Mouse (Mus musculus) bone marrow macrophage, adult 2 months (primary cell): ENCODE results near the gene Adgrl2. TPM values are rescaled to one million over a fixed set of nuclear protein-coding genes. Genes with fewer than 3 reads are reported as not detected.

Experiments used
- H3K27ac ChIP-seq: 2 replicates; pipeline ENCODE4 v1.5.1; 2012; ENCODE audit warnings: low read depth, low read length; ENCODE audit not compliant: insufficient read depth
- H3K4me1 ChIP-seq: 2 replicates; pipeline ENCODE4 v1.6.1; 2012; ENCODE audit warnings: low read length; ENCODE audit not compliant: control insufficient read depth, insufficient read depth
- H3K4me3 ChIP-seq: 2 replicates; pipeline ENCODE4 v1.5.1; 2012; ENCODE audit warnings: mild to moderate bottlenecking, low read length, moderate library complexity; ENCODE audit not compliant: insufficient read depth
- CTCF ChIP-seq: IDR thresholded peaks from 2 replicates; pipeline ENCODE4 v1.5.1; 2012; ENCODE audit warnings: low read depth, mild to moderate bottlenecking, low read length, moderate library complexity
- POLR2A ChIP-seq: IDR thresholded peaks from 2 replicates; pipeline ENCODE4 v1.6.1; 2012; ENCODE audit warnings: mild to moderate bottlenecking, low read depth, low read length, borderline replicate concordance
- polyA plus RNA-seq: library from polyadenylated mRNA; stranded (reverse); fragments of >200 nt; gene quantifications from 2 replicates; pipeline ENCODE4 v1.2.4, GENCODE M21; 2012; ENCODE audit not compliant: missing spikeins, insufficient read depth, insufficient read length

Adgrl2 gene
- polyA plus RNA-seq, 1 experiment, result 42.2 TPM

DNA sequence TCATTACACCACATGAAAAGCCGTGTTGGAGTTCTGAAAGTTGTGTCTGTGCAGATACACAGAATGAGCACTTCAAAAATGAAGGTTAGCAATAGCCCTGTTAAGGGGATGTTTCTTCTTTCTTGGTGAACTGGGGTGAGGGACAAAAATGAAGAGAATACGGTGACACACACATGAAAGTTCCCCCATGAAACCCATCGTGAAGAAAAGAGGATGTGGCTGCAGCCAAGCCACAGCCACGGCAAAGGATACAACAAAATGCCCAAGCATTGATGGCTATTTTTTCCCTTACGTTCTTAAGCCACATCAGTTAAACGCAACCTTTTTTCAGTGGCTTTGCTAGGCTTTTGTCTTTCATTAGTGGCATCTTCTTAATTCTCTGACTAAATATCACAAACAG lies 57.2 kb downstream of the Adgrl2 start:
- TF ChIP-seq CTCF (no peak), POLR2A (no peak)
- peak overlapping the region; percentile 41 for H3K27ac ChIP-seq
- H3K4me1 ChIP-seq, result peaks cover 20% of the 10 kb centered on the region
- H3K4me3 ChIP-seq, result no peak overlapping the region

DNA sequence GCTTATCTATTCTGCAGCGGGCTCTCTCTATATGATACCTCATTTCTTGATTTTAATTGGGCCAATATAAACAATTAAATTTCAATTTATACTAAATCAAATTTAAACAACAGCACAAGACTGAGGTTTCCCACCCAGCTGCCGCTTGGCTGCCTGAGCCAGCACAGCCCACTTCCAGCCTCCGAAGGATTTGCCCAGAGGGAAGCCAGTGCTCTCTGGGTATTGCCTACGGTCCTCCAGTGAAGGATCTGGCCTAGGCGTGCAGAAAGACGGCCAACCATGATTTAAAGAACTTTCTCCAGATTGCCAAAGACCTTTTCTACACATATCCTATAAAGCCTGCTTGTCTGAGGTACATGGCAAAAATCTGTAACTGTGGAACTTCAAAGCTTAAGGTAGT lies 59.4 kb downstream of the Adgrl2 start:
- TF ChIP-seq POLR2A (no peak), CTCF (no peak)
- Histone ChIP-seq H3K27ac (no peak overlapping the region), H3K4me1 (peaks cover 27% of the 10 kb centered on the region), H3K4me3 (no peak overlapping the region)

GRCm38 (mm10) chr3:148926330-148926729 lies 64.0 kb downstream of the Adgrl2 start:
- TF ChIP-seq CTCF (no peak), POLR2A (no peak)
- Histone ChIP-seq H3K4me1 (peaks cover 12% of the 10 kb centered on the region), H3K27ac (no peak overlapping the region), H3K4me3 (no peak overlapping the region)

GRCm38 (mm10) chr3:148922618-148923095 lies 67.7 kb downstream of the Adgrl2 start:
- TF ChIP-seq CTCF (no peak), POLR2A (no peak)
- peaks cover 24% of the 10 kb centered on the region for H3K4me1 ChIP-seq
- no peak overlapping the region for H3K27ac ChIP-seq
- no peak overlapping the region for H3K4me3 ChIP-seq

DNA sequence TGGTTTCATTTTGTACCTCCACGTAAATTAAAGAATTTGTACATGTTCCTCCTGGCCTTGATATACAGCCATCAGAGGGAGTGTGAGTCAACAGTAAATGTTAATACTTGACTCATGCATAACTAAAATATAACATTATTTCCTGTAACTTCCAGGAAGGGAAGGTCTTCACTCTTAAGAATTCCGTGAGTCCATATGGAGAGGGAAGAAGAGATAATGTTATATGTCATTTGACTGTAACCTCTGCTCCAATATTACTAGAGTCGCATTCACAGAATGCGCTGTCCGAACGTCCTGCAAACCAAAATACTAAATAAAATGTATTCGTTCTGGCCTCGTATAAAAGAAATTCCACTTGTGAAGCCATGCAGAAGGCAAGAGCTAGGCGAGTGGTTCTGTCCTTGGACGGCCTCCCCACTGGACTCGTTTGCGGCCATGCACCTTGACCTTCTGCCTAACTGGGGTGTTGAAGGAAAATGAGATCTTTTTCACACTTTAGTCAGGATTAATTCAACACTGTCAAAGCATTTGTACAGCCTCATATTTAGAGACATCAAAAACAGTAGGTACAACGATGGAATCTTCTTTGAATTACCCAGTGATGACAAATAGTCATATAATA lies 68.3 kb downstream of the Adgrl2 start:
- H3K4me3 ChIP-seq, result no peak overlapping the region
- TF ChIP-seq POLR2A (no peak), CTCF (no peak)
- H3K4me1 ChIP-seq, result peaks cover 29% of the 10 kb centered on the region
- H3K27ac ChIP-seq, result no peak overlapping the region

DNA sequence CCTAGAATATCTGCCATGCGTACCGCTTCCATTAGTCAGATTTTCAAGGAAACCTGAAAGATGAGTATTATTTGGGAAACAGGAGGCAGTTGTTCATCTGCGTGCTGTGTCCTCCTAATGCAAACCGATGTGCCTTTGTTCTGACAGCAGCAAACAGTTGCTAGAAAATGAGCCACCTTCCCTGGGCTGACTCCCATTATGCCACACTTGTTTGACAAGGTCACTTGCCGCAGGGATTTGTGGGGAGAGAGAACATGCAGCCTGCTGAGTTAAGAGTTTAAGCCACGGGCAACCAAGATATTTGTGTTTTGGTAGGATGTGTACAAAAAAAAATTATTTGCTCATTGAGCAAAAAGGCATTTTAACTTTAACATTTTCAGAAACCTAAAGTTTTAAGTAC lies 69.5 kb downstream of the Adgrl2 start:
- H3K27ac ChIP-seq, result no peak overlapping the region
- no peak overlapping the region for H3K4me3 ChIP-seq
- TF ChIP-seq CTCF, result no peak
- no peak for TF ChIP-seq POLR2A
- H3K4me1 ChIP-seq, result peaks cover 27% of the 10 kb centered on the region

GRCm38 (mm10) chr3:148918425-148918824 lies 71.9 kb downstream of the Adgrl2 start:
- Histone ChIP-seq H3K4me1 (peaks cover 25% of the 10 kb centered on the region), H3K4me3 (0 out of 2 replicates have a peak overlapping the region, but pooled peaks have one; percentile 42), H3K27ac (peak overlapping the region; percentile 65)
- TF ChIP-seq CTCF, result no peak
- no peak for TF ChIP-seq POLR2A

- peaks cover 24% of the 10 kb centered on the region for H3K4me1 ChIP-seq
- peak overlapping the region; percentile 42 for H3K4me3 ChIP-seq
- H3K27ac ChIP-seq, result peak overlapping the region; percentile 65
- no peak for TF ChIP-seq POLR2A
- no peak for TF ChIP-seq CTCF
Measured at GRCm38 (mm10) chr3:148917837-148918236, 72.5 kb downstream of the Adgrl2 start.

DNA sequence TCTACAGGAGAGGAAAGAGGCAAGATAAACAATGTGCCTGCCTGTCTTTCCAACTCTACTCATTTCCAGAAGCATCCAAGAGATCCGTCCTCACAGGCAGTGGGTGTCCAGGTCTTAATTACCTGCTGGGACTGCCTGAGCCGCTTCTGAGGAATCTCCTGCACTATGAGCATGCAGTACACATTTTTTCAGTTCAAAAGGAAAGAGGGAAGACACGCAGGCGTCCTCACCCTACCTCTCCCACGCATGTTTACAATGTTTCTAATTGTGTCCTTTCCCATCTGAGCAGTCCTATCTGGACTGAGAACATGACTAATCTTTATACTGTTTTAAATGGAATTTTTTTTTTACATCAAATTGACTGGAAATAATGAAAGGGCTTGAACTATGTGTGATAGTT lies 74.1 kb downstream of the Adgrl2 start:
- no peak overlapping the region for H3K27ac ChIP-seq
- no peak for TF ChIP-seq POLR2A
- no peak for TF ChIP-seq CTCF

GRCm38 (mm10) chr3:148912944-148913684 lies 77.2 kb downstream of the Adgrl2 start:
- Histone ChIP-seq H3K4me3 (no peak overlapping the region), H3K27ac (no peak overlapping the region), H3K4me1 (peaks cover 10% of the 10 kb centered on the region)
- TF ChIP-seq POLR2A (no peak), CTCF (no peak)

More for the DNA sequence above, 74.1 kb downstream of the Adgrl2 start:
- H3K4me3 ChIP-seq, result no peak overlapping the region
- peaks cover 24% of the 10 kb centered on the region for H3K4me1 ChIP-seq

DNA sequence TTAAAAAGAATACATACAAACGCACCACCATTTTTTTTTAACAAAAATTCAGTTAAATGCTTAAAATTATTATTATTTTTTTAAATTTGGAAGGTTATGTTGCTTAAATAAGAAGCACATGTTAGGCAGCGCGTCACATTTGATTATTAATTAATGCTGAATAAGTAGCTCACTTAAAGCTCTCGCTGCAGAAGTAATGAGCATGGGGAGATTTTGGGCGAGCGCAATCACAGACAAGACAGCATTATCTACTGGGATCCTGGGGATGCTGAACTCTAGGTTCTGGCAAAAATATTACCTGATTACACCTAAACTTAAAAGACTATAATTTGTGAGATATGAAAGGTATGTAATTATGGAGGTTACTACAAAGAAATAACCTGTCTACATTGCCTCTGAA lies 77.8 kb downstream of the Adgrl2 start:
- Histone ChIP-seq H3K4me1 (peaks cover 9% of the 10 kb centered on the region), H3K27ac (no peak overlapping the region), H3K4me3 (no peak overlapping the region)
- no peak for TF ChIP-seq POLR2A
- no peak for TF ChIP-seq CTCF
